Mouse (Mus musculus) cerebellum, adult 9-10 months (tissue): ENCODE data around the gene Fhl3.
"Not testable (repeated sequence)": the region's sequence is repeated elsewhere in the genome, so short reads cannot be mapped to it uniquely, and the experiment has no call there.

Source experiments
- DNase-seq: peaks from one replicate; pipeline ENCODE4 v3.0.0; 2022

The Fhl3 gene

DNA sequence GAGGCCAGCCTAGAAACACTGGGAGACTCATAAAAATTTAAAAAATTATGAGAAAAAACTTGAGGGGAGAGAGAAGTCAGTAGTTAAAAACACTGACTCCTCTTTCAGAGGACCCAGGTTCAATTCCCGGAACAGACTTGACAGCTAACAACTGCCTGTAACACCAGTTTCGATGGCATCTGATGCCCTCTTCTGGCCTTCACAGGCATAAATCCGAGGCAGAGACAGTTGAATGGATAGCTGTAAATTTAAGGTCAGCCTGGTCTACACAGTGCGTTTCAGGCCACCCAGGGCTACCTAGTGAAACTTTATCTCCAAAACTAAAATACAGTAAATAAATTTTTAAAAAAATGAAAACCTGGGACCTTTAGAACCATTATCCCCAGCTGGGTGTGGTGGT lies 15.5 kb upstream of the Fhl3 start:
- no peak for DNase-seq

DNA sequence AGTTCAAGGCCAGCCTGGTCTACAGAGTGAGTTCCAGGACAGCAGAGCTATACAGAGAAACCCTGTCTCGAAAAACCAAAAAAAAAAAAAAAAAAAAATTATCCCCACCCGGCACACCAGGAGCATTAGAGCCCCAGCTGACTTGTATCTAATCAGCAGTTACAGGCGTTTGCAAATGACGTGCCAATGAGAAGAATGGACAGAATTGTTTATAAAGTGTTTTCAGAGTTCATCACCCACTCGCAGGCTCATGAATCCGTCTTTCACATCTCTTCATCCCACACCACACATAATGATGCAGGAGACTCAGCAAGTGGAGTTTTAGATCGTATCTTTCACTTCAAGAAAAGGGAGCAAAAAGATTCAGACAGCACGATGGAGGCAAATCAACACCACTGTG lies 15.0 kb upstream of the Fhl3 start:
- DNase-seq: no peak

DNA sequence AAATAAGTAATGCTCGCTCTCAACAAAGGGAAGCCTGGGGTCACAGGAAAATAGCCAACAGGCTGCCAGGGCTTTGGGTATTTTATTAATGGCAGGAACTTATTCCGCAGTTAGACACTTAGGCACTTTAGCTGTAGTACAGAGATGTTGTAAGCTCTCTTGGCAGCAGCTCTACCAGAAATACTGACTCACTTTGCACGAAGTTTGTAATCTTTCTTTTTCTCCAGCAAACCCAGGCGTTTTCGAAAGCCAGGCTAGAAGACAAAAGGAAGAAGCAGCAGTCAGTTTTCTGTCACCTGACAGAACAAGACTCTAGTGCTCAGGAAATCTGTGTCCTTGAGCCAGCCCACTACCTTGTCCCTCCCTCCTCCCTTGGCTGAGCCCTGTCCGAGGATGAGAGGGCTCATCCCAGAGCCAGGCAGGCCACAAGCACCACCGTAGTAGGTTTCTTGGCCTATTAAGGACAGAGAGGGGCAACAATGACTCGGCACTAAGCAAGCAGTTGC lies 14.6 kb upstream of the Fhl3 start:
- no peak for DNase-seq

DNA sequence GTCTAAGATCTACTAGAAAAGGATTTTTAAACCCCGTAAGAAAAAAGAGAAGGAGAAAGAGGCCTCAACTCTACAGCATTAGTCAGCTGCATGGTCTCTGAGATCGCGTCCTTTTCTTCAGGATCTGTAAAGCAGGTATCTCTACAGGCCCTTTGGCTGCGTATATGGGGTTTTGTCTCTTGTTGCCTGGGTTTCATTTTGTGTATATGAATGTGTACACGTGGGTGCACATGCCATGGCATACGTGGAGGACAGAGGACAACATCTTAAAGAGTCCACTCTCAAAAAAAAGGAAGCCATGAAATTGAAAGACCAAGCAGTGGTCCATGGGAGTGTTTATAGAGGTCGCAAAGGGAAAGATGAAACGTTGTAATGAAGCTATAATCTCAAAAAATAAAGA lies 9.0 kb upstream of the Fhl3 start:
- DNase-seq: no peak

DNA sequence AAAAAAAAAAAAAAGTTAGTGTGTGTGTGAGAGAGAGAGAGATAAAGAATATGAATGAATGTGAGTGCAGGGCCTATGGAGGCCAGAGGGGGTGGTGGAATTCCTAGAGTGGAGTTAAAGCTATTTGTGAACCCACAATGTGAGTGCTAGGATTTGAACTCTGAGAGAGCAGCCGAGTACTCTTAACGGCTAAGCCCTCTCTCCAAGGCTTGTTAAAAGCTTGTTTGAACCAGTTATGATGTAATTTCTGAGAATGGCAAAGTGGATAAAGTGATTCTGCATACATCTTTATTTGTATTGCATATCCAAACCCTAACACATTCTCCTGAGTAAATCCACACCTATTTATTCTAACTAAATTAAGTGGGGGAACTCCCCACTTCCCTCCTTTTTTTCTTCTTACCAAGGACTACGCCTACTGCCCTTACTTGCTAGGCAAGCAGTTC lies 8.1 kb upstream of the Fhl3 start:
- no peak for DNase-seq

DNA sequence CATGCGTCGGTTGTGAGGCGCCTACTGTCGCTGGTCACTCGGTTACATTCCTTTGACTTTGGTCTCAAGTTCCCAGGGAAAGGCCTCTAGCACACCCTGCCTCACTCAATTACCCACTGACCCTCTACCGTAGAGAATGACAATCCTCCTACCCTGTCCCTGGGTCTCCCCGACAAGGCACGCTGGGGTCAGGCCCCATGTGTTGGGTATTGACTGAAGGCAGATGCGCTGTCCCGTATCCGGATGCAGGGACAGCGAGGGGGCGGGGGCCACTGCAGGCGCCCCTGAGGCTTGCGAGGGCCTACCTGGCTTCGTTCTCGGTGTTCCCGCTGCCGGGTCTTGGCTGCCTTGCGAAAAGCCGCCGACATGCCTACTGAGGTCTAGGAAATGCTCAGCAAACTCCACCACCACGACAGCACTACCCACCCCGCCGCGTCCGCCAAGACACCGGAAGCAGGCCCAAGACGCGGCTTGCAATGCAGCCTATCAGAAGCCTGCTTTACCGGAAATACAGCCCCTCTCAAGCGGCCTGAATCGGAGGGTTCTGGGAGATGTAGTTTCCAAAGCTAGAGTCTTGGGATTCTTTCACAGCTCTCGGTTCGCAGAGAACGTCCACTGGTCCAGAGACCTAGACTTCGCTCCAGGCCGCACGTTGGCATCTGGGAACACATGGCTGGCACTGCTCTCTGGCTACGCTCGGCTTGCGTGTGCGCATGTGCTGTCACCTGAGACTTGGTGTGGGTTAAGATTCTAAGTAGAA lies 7.2 kb upstream of the Fhl3 start, which contains the start of gene Utp11:
Utp11 (minus strand) TSS at position 466 of the 760 bp plus-strand sequence.
- peak; percentile 91 for DNase-seq

DNA sequence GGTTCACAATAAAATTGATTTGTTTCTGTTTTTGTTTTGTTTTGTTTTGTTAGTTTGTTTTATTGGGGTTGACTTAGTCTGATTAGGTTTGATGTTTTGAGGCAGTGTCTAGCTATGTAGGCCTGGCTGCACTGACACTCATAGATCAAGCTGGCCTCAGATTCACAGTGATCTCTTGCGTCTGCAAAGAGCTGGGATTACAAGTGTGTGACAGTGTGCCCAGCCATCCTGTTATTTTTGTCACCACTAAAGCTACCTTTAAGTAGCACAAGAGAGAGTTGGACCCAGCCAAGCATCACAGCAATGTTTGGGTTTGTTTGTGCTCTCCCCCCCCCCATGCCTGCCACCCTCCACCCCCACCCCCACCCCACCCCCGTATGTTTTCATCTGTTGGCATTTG lies 5.9 kb upstream of the Fhl3 start:
- DNase-seq: no peak

DNA sequence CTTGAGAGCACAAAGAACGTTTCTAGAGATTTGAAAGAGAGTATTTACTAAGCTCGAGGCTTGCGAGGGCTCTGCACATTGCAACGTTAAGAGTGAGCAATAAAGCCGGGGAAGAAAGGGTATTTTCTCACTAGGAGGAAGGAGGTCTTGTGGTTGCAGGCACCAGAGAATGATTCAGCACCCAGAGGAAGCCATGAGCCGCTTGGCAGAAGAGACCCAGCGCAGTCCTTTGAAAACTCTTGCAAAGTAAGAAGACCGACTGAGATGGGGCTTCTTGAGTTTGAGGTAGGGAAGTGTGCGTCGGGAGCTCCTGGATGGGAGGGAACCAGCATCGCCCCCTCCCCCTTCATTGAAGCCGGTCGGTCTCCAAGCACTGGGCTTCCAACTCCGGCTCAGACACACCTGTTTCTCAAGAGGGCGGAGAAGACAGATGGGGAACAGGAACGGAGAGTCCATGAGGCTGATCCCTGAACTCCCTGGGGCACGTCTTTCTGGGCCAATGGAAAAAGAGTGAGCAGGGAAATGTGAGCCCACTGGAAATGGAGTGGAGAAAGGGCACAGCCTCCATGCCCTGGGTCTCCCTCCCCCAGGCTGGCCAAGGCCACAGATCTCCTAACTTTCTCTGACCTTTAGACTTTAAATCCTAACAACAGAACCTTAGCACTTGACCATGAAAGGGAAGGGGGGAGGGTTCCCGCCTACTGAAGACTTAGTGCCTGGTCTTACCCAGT lies 4.5 kb upstream of the Fhl3 start:
- DNase-seq: no peak

DNA sequence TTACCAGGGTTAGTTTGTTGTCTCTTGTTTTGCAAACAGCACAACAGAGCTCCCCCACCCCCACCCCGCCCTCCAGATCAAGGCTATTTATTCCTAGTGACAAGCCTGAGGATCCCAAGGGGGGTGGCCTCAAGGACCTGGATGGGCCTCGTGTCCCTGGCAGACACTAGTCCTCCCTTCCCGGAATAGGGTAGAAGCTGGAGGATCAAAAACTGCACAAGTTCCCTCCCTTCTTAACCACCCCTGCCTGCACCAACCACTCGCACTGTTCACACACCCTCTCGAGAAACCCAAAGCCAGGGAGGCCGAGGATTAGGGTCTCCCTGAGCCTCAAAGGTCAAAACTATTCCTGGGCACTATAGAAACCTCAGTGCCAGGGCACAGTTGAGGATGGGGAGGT lies 710 bp upstream of the Fhl3 start:
- DNase-seq: no peak

DNA sequence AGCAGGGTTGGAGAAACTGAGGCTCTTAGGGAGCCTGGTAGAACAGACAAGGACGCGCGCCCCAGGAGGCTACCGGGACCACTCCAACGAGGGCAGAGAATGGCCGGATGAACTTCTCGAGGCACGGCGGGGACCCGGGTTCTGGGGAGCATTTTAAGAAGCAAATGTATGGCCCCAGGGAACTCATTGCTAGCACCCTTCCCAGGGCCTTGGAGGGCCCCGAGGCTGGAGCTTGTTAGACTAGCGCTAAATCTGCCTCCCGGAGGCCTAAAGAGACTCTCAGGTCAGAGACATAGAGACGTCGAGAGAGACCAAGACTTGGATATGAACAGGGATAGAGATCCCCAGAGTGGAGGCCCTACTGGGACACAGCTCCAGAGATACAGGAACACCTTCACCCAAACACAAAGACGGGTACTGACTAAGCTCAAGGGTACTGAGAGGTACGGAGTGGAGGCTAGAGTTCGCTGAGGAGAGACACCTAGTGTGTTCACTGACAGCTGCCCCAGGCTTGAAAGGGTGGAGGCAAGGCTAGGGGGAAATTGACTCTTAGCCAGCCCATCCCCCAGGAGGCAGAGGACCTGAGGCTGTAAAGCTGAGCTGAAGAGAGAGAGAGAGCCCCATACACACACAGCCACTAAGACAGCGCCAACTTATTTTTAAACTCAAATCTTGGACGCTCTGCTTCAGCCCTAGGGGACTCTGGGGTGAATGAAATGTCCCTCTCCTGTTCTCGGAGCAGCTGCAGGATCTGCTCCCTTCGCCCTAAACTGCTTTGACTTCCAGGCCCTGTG lies 748 bp downstream of the Fhl3 start:
- DNase-seq: no peak

DNA sequence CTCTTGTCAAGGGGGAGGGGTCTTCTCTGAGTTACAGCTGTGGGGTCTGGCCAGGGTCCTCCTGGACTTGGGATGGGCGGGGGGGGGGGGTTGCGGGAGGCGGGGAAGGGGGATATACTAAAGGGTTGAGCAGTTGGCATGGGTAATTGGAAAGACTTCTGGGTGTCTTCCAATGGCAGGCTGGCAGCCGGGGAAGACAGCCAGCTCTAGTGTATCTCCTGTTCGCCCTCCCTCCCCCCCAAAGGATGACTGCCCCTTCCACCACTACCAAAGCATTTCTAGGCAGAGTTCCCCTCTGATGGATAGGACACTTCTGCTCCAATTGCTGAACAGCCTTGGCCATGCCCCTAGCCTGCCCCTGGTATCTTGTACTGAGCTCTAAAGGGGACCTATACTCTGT lies 1.4 kb downstream of the Fhl3 start:
- no peak for DNase-seq

DNA sequence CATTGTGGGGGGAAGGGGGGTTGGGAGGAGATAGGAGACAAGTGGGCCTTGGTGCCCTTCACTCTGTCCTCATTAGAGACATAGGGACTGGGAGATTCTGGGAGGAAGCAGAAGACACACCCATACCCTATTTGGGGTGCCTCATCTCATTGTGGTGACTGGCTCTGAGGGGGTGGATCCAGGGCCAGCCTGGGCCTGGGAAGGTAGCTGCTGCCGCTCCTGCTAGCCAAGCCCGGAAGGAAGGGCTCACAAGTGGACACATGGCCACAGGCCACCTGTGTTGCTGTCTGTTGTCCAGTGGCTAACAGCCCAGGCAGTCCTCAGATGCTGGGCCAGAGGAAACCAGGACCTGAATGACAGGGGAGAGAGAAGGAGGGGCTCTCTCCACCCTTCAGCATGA lies 2.9 kb downstream of the Fhl3 start:
- DNase-seq: no peak

DNA sequence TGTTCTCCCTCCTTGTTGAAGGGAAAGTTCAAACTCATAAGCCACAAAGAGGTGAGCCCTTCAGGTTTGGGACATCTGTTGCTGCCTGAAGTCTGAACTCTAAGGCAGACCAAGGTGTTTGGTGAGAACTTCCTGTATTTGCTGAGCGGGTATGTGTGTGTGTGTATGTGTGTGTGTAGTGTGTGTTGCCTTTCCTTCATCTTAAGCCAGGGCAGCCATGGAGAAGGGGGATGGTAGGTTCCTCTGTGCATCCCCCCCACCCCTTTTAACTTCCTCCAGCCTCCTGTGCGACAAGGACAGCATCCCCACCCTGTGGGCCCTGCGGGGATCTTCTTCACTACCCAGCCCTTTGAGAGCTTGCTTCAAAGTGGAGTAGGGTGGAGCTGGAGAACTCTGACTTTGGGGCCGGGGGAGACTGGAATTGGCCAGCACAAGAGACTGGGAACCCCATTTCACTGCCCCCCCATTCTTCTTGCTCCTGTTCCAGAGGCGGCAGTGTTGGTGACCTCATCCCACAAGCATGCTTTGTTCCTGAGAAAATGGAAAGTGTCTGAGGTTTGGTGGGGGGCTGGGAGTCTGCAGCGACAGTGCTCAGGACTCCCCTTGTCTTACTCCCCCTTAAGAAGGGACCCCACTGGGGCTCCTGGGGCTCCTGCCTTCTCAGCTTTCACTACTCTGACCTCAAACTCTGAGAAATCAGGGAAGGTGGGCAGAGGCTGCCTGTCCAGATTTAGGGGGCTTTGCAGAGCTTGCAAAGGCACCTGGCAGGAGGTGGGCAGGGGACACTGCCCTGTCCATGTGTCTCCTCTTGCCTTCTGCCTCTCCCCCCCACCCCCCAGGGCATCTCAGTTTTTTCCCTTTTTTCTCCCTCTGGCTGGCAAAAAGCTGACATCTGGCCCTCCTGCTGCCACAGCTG lies 3.6 kb downstream of the Fhl3 start:
- no peak for DNase-seq

DNA sequence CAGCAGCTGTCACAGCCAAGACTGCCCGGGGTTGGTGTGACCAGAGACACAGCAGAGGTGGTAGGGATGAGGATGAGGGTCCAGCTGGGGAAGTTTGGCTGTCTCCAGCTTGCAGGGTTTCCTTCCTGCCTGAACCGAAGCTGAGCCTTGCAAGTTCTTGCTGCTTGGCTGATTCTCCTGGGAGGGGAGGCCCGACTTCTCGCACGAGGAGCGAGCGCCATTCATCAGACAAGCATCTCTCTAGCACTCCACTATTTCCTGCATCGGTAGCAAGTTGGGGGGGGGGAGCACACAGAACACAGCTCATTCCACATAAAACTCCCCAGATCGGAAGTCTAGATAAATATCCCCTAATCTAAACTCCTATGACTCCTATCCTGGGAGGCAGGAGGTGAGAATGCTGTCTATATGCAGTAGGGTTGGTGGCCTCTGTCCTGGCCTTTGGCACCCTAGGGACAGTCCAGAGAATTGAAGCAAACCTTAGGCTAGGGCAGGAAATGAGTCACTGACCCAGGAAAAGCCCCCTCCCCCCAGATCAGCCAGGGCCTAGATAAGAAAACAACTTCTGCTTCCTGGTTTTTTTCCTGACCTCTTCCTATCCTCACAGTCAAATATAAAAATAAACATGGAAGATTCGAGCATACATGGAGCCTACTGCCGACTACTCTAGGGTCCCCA lies 4.4 kb downstream of the Fhl3 start:
- no peak for DNase-seq

DNA sequence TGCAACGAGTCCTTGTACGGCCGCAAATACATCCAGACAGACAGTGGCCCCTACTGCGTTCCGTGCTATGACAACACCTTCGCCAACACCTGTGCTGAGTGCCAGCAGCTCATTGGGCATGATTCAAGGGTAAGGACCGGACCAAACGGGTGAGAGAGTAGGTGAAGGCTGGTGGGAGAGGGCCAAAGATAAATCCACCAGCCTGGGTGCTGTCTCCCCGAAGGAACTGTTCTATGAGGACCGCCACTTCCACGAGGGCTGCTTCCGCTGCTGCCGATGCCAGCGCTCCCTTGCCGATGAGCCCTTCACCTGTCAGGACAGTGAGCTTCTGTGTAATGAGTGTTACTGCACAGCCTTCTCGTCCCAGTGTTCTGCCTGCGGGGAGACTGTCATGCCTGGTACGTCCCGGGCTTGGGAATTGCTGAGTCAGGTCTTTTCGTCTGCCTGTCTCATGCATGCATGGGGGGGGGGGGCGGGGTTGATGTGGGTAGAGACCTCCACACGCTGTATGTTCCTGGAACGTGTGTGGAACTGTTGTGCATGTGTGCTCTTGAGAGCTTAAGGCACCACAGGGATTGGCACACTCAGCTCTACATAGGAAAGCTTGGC lies 5.3 kb downstream of the Fhl3 start:
- DNase-seq: no peak

DNA sequence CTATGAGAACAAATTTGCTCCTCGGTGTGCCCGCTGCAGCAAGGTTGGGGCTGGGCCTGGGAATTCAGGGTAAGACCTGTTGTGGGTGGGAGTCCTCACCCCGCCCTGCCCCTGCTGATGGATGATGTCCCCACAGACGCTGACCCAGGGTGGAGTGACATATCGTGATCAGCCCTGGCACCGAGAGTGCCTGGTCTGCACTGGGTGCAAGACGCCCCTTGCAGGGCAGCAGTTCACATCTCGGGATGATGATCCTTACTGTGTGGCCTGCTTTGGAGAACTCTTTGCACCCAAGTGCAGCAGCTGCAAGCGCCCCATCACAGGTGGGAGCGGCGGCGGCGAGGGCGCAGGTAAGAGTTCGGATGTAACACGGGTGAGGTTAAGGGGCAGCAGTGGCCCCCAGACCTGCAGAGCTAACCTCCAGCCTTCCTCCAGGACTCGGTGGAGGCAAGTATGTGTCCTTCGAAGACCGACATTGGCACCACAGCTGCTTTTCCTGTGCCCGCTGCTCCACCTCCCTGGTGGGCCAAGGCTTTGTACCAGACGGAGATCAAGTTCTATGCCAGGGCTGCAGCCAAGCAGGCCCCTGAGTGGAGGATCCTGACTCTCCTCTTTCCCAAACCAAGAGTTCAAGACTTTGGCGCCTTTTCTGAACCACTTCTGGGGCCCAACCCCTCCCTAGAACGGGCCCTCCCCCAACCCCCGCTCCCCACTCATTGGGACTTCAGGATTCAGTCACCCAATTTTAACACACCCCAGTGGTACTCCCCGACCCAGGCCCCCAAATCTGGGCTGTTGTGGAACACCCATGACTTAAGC lies 7.1 kb downstream of the Fhl3 start:
- DNase-seq: not testable (repeated sequence)

DNA sequence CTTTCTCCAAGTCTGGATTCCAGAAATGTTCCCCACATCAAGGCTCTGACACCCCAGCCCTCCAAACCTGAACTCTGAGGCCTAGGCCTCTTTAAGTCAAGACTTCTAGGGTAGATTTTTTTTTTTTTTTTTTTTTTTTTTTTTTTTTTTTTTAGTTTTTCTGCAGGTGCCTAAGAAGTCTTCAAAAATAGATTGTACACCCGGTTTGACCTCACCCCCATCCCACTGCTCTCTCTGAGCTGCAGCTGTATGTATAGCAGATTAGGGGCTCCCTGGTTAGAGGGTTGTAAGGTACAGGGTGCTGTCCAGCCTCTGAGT lies 7.7 kb downstream of the Fhl3 start:
- not testable (repeated sequence) for DNase-seq

DNA sequence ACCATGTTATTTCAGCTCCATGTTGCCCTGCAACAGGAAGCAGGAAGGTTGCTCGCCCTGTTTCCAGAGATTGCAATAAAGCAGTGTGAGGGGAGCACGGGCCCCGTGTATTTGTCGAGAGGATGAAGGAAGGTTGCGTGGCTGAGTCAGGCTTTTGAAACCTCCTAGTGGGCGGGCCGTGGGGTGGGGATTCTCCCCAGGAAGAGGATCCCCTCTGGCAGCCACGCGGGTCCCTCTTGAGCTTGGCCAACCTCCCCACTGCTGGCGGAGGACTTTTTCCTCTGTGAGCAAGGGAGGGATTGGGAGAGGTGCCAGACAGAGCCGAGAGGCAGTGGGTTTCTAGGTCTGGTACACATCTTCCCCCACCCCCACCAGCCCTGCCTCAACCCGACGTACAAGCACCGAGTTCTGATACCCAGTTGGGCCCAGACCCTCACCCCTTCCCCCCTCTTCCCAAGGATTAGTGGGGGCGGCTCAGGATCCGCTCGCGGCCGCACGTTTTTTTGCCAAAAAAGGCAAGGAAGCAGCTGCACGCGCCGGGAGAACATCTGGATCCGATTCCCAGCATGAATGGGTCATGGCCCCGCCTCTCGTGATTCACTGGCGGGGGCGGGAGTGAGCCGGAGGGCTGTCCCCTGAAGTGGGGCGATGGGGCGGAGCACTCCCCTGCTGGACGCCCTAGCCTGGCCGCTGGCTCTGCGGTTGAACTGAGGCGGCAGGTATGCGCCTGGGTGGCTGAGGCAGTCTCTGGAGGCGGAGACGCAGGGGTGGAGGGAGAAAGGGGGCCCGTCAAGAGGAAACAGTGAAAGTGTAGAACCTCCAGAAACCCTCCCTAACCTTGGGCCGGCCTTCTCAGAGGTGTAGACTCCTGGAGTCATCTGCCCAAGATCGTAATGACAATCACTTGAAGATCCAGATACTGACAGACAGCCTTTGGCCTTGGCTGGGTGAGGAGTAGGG lies 8.3 kb downstream of the Fhl3 start:
- no peak for DNase-seq

DNA sequence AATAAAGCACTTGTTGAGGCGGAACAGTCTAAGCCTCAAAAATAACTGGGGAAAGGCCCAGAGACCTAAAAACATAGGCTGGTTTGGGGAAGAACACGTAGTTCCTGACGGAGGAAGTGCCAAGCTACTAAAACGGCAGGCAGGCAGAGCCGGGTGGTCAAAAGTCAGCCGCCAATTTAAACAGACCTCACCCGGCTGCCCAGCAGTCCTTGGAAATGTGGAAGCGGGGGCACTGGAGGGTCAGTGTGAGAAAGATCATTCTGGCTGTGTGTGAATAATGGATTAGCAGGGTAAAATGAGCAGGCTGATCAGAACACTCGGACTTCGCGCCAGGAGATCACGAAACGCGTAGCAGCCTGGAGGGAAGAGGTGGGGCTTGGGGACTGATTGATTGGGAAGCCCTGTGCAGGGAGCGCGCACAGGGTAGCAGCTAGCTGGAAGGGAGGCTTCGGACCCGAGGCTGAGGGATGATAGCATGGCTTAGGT lies 9.5 kb downstream of the Fhl3 start:
- no peak for DNase-seq
